Mouse (Mus musculus): ENCODE data around the gene Lpcat1. TPM values are rescaled to one million over a fixed set of nuclear protein-coding genes. Genes with fewer than 3 reads are reported as not detected.

Lpcat1 gene
- total and polyA plus RNA-seq, 3 experiments: 0.05 to 42.1 TPM; not detected in 1

- no peaks in the 10 kb centered on the region for H3K36me3 ChIP-seq (replicated peaks)
- no peak for ATAC-seq (ENCODE audit: extremely low read depth, insufficient number of reproducible peaks, low FRiP score, poor library complexity, severe bottlenecking)
- DNase-seq (ENCODE audit: low spot score): no peak
These were observed 97.2 kb downstream of the Lpcat1 start for GRCm38 (mm10) chr13:73564201-73564600.

More at GRCm38 (mm10) chr13:73564201-73564600, 97.2 kb downstream of the Lpcat1 start:
- no peak for TF ChIP-seq GATA1 (IDR thresholded peaks at IDR 0.05; ENCODE audit: borderline replicate concordance, low read length)
- TF ChIP-seq POLR2AphosphoS5 (IDR thresholded peaks at IDR 0.05; ENCODE audit: insufficient replicate concordance, low read depth, low read length): no peak
- TF ChIP-seq TAL1 (conservative IDR thresholded peaks at IDR 0.05; ENCODE audit: low read depth, low read length): no peak
- no peak for TF ChIP-seq CTCF (IDR thresholded peaks at IDR 0.05; ENCODE audit: low read depth, low read length)
- TF ChIP-seq GATA2 (IDR thresholded peaks at IDR 0.05; ENCODE audit: borderline replicate concordance, low read depth, low read length): no peak
- 0 out of 2 replicates have a peak, but pooled peaks cover 2% of the 10 kb centered on the region for H3K27me3 ChIP-seq (ENCODE audit: insufficient read depth, low read length)
- no peaks in the 10 kb centered on the region for H3K4me1 ChIP-seq (ENCODE audit: insufficient read depth, low read depth, low read length)
- no peaks in the 10 kb centered on the region for H3K9me3 ChIP-seq (replicated peaks)
- H3K4me3 ChIP-seq (ENCODE audit: low read depth, low read length): no peak overlapping the region

Other genes starting within 250 kb of the Lpcat1 start
- gene Irx4, start 206.7 kb upstream of the Lpcat1 start, total RNA-seq (2014; fragmentation: Nextera tagmentation): not detected in 2 replicates
- not detected in 2 replicates for gene Irx4, start 206.7 kb upstream of the Lpcat1 start, total RNA-seq (2017)
- not detected in 2 replicates for gene Irx4, start 206.7 kb upstream of the Lpcat1 start, polyA plus RNA-seq (2012)
- 56.7 and 58.3 TPM in 2 replicates for gene Mrpl36, start 138.7 kb upstream of the Lpcat1 start, total RNA-seq (2014; fragmentation: Nextera tagmentation)
- gene Mrpl36, start 138.7 kb upstream of the Lpcat1 start, total RNA-seq (2017): 37.3 and 44.0 TPM in 2 replicates
- gene Mrpl36, start 138.7 kb upstream of the Lpcat1 start, polyA plus RNA-seq (2012): 29.4 and 30.5 TPM in 2 replicates
- 36.3 and 52.3 TPM in 2 replicates for gene Ndufs6, start 138.7 kb upstream of the Lpcat1 start, total RNA-seq (2014; fragmentation: Nextera tagmentation)
- gene Ndufs6, start 138.7 kb upstream of the Lpcat1 start, total RNA-seq (2017): 41.8 and 45.9 TPM in 2 replicates
- 88.3 and 134 TPM in 2 replicates for gene Ndufs6, start 138.7 kb upstream of the Lpcat1 start, polyA plus RNA-seq (2012)
- not detected in 2 replicates for gene Slc6a3, start 69.5 kb downstream of the Lpcat1 start, total RNA-seq (2014; fragmentation: Nextera tagmentation)
- gene Slc6a3, start 69.5 kb downstream of the Lpcat1 start, total RNA-seq (2017): 0.06 TPM in 1 of 2 replicates, not detected in the other
- gene Slc6a3, start 69.5 kb downstream of the Lpcat1 start, polyA plus RNA-seq (2012): not detected in 2 replicates
- 119 and 137 TPM in 2 replicates for gene Clptm1l, start 136.8 kb downstream of the Lpcat1 start, total RNA-seq (2014; fragmentation: Nextera tagmentation)
- 103 and 107 TPM in 2 replicates for gene Clptm1l, start 136.8 kb downstream of the Lpcat1 start, total RNA-seq (2017)
- 24.2 and 34.3 TPM in 2 replicates for gene Clptm1l, start 136.8 kb downstream of the Lpcat1 start, polyA plus RNA-seq (2012)
- not detected in 2 replicates for gene Tert, start 159.7 kb downstream of the Lpcat1 start, total RNA-seq (2014; fragmentation: Nextera tagmentation)
- 0.06 and 0.11 TPM in 2 replicates for gene Tert, start 159.7 kb downstream of the Lpcat1 start, total RNA-seq (2017)
- not detected in 2 replicates for gene Tert, start 159.7 kb downstream of the Lpcat1 start, polyA plus RNA-seq (2012)
- gene Slc6a18, start 210.8 kb downstream of the Lpcat1 start, total RNA-seq (2014; fragmentation: Nextera tagmentation): not detected in 2 replicates
- gene Slc6a18, start 210.8 kb downstream of the Lpcat1 start, total RNA-seq (2017): 0.05 and 0.06 TPM in 2 replicates
- not detected in 2 replicates for gene Slc6a18, start 210.8 kb downstream of the Lpcat1 start, polyA plus RNA-seq (2012)
- gene Slc6a19, start 237.7 kb downstream of the Lpcat1 start, total RNA-seq (2014; fragmentation: Nextera tagmentation): not detected in 2 replicates
- gene Slc6a19, start 237.7 kb downstream of the Lpcat1 start, total RNA-seq (2017): 0.12 and 0.22 TPM in 2 replicates
- gene Slc6a19, start 237.7 kb downstream of the Lpcat1 start, polyA plus RNA-seq (2012): not detected in 2 replicates